Mouse (Mus musculus): ENCODE measurements around the gene Alg9. TPM values are rescaled to one million over a fixed set of nuclear protein-coding genes. Genes with fewer than 3 reads are reported as not detected.

Alg9 gene
- polyA plus RNA-seq (2012; rRNA removed): 13.2 and 17.6 TPM in 2 replicates

DNA sequence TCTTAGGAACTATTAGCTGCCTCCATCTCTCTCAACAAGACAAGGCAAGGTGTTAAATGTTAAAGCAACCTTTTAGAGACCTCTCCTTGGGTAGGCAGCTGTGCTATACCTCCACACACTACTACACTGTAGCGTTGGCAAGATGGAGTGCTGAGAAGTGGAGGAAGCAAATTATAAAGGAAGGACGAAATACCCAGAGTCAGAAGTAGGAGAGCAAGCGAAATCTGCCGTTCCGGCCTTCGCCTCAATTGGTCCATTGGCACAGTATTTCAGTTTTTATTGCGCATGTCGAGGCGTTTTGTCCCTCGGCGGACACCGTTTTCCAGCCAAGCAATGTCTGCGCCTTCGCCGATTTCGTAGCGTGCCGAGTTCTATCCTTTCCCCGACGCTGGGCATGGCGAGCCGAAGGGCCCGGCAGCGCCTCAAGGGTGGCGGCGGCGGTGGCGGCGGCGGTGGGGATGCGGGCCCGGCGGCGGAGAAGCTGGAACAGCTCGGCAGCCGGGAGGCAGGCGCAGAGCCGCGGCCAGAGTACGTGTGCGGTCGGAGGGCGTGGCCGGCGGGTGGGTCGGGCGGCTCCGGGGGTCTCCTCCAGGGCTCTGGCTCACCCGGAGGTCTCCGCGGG is at the start of gene Alg9, which contains the start of gene 1110032A03Rik:
Gene Alg9 (plus strand): TSS at position 29 of the 622 bp plus-strand sequence.
Gene 1110032A03Rik (minus strand): TSS at position 530 of the 622 bp plus-strand sequence.
- H3K27ac ChIP-seq (ENCODE audit: insufficient read depth, low read depth, low read length): peak within 1 kb of the TSS; percentile 79
- H3K4me1 ChIP-seq (ENCODE audit: control insufficient read depth, insufficient read depth, insufficient read length, low read length): peaks cover 3% of the 10 kb centered on the region; the same call in 1 of the 2 replicates
- WGBS: under 1% methylated on average over 51 of the region's 51 CpGs
- no peaks in the 10 kb centered on the region for H3K27me3 ChIP-seq (ENCODE audit: control insufficient read depth, insufficient read depth, low read length)
- H3K36me3 ChIP-seq (ENCODE audit: control insufficient read depth, insufficient read depth, low read length): peaks cover 14% of the 10 kb centered on the region
- TF ChIP-seq CTCF (IDR thresholded peaks at IDR 0.05; ENCODE audit: extremely low read depth, insufficient read length, insufficient replicate concordance, low read depth, low read length) (no peak), POLR2A (IDR thresholded peaks at IDR 0.05; ENCODE audit: low read depth, low read length) (no peak; the same call in 1 of the 2 replicates)
- peak within 1 kb of the TSS; percentile 99 for H3K4me3 ChIP-seq (ENCODE audit: low read depth, low read length)

DNA sequence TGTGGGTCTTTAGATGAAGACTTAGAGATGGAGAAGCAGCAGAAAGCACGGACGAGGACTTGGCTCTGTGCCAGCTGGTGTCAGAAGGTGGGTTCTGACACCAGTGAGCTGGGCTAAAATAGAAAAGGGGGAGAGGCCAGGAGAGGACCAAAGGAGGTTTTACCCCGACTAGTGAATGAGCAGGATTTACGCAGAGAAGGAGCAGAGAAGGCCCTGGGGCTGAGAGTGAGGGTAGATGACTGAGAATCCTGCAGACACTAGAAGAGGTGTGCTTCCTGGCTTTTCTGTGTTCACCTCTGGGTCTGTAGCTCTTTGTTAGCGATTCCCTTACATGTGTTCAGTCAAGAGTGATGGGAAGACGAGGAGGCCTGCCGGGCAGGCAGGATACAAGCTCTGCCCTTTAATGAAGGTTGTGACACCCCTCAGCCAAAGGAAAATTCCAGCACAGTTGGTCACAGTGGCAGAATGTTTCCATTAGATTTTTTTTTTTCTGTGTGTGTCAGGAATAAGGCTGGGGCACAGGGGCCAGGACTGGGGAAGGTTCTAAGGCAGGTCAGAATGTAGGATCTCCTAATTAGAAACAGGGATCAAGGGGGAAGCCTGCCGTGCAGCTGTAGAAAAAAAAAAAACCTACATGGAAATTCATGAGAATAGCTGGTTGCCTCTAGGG is 48.8 kb upstream of the Alg9 start:
- Histone ChIP-seq H3K4me3 (ENCODE audit: low read depth, low read length) (no peak overlapping the region), H3K27ac (ENCODE audit: insufficient read depth, low read depth, low read length) (no peak overlapping the region), H3K36me3 (ENCODE audit: control insufficient read depth, insufficient read depth, low read length) (no peaks in the 10 kb centered on the region), H3K27me3 (ENCODE audit: control insufficient read depth, insufficient read depth, low read length) (no peaks in the 10 kb centered on the region), H3K4me1 (ENCODE audit: control insufficient read depth, insufficient read depth, insufficient read length, low read length) (peaks cover 8% of the 10 kb centered on the region)
- WGBS: 79% methylated on average over 8 of the region's 8 CpGs
- TF ChIP-seq CTCF (IDR thresholded peaks at IDR 0.05; ENCODE audit: extremely low read depth, insufficient read length, insufficient replicate concordance, low read depth, low read length) (no peak), POLR2A (IDR thresholded peaks at IDR 0.05; ENCODE audit: low read depth, low read length) (no peak)

DNA sequence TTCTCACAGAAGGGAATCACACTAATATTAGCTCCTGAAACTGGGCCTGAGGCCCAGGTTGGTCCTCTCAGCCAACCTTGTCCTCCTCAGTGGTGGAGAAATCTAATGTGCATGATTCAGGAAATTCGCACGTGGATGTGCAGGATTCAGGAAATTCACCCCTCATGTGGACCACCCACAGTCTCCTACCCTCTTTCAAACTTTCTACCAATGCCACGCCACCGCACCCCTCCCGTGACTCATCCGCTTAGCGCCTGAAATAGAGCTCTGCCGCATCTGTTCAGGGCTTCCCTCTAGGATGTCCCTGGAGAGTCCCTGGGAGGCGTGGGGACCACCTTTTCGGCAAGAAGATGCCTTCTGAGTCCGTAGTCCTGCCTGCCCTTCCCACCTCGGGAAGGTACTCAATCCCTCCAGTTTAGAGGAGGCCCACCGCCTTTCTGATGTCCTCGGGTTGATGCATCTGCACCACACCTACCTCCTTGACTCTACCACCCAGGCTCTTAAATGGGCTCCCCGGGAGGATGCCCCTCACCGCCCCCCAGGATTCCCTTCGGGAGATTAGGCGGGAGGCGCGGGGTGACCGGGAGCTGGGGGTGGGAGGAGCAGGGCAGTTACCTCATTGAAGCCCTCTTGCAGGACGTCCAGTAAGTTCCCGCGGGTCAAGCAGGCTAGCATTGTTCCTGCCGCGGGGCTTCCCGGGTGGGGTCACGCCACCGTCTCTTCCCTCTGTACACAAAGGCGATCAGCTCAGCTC is 47.5 kb upstream of the Alg9 start:
- H3K4me1 ChIP-seq (ENCODE audit: control insufficient read depth, insufficient read depth, insufficient read length, low read length): peaks cover 6% of the 10 kb centered on the region; the same call in 1 of the 2 replicates
- no peaks in the 10 kb centered on the region for H3K27me3 ChIP-seq (ENCODE audit: control insufficient read depth, insufficient read depth, low read length)
- no peak overlapping the region for H3K27ac ChIP-seq (ENCODE audit: insufficient read depth, low read depth, low read length)
- 35% methylated on average over 30 of the region's 30 CpGs for WGBS
- H3K4me3 ChIP-seq (ENCODE audit: low read depth, low read length): peak overlapping the region; percentile 59
- no peaks in the 10 kb centered on the region for H3K36me3 ChIP-seq (ENCODE audit: control insufficient read depth, insufficient read depth, low read length)
- no peak for TF ChIP-seq CTCF (IDR thresholded peaks at IDR 0.05; ENCODE audit: extremely low read depth, insufficient read length, insufficient replicate concordance, low read depth, low read length)
- no peak for TF ChIP-seq POLR2A (IDR thresholded peaks at IDR 0.05; ENCODE audit: low read depth, low read length)

- H3K4me3 ChIP-seq (ENCODE audit: low read depth, low read length): peak overlapping the region; percentile 59
- H3K36me3 ChIP-seq (ENCODE audit: control insufficient read depth, insufficient read depth, low read length): no peaks in the 10 kb centered on the region
- peaks cover 6% of the 10 kb centered on the region; the same call in 1 of the 2 replicates for H3K4me1 ChIP-seq (ENCODE audit: control insufficient read depth, insufficient read depth, insufficient read length, low read length)
- H3K27me3 ChIP-seq (ENCODE audit: control insufficient read depth, insufficient read depth, low read length): no peaks in the 10 kb centered on the region
- under 1% methylated on average over 45 of the region's 45 CpGs for WGBS
- no peak overlapping the region for H3K27ac ChIP-seq (ENCODE audit: insufficient read depth, low read depth, low read length)
- no peak for TF ChIP-seq CTCF (IDR thresholded peaks at IDR 0.05; ENCODE audit: extremely low read depth, insufficient read length, insufficient replicate concordance, low read depth, low read length)
- TF ChIP-seq POLR2A (IDR thresholded peaks at IDR 0.05; ENCODE audit: low read depth, low read length): no peak
Observed at GRCm38 (mm10) chr9:50727925-50728651, 46.7 kb upstream of the Alg9 start.

DNA sequence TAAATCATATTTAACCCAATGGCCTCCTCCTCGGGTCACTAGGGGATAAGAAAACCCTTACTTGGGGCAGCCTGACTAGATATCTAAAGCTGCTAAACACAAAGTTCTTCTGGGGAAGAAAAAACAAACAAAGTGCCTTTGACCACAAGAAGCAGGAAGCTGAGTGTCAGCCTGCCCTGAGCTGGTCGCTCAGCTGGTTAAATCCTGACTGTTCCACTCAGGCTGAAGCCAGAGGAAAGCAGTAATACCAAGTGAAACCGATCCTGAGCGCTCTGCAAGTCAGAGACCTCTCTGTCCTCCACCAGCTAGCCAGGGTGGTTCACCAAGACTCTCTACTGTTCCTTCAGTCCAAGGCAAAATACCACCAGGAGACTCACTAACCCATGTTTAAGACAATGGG is 45.2 kb upstream of the Alg9 start:
- H3K4me1 ChIP-seq (ENCODE audit: control insufficient read depth, insufficient read depth, insufficient read length, low read length): peaks cover 6% of the 10 kb centered on the region; the same call in 1 of the 2 replicates
- TF ChIP-seq CTCF (IDR thresholded peaks at IDR 0.05; ENCODE audit: extremely low read depth, insufficient read length, insufficient replicate concordance, low read depth, low read length): no peak
- TF ChIP-seq POLR2A (IDR thresholded peaks at IDR 0.05; ENCODE audit: low read depth, low read length): no peak
- H3K27ac ChIP-seq (ENCODE audit: insufficient read depth, low read depth, low read length): no peak overlapping the region
- no peak overlapping the region for H3K4me3 ChIP-seq (ENCODE audit: low read depth, low read length)
- H3K27me3 ChIP-seq (ENCODE audit: control insufficient read depth, insufficient read depth, low read length): no peaks in the 10 kb centered on the region
- WGBS: 65% methylated on average over 4 of the region's 4 CpGs
- no peaks in the 10 kb centered on the region for H3K36me3 ChIP-seq (ENCODE audit: control insufficient read depth, insufficient read depth, low read length)

DNA sequence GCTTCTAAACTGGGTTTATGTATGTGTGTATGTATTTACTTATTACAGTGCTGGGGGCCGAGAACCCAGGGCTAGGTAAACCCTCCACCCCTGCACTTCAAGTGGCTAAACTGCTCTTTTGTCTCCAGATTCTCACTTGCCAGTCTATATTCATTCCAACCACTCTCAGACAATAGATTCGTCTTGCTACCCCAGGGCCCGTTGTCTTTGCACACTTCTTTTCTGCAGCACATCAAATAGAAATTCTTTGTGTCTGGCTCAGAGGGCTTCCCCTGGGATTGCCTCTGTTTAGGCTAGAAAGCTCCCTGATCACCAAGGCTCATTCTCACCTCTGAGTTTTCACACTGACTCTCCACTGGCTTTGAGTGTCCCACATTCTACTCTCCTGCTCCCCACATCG is 42.3 kb upstream of the Alg9 start:
- H3K27me3 ChIP-seq (ENCODE audit: control insufficient read depth, insufficient read depth, low read length): no peaks in the 10 kb centered on the region
- H3K27ac ChIP-seq (ENCODE audit: insufficient read depth, low read depth, low read length): no peak overlapping the region
- no peak overlapping the region for H3K4me3 ChIP-seq (ENCODE audit: low read depth, low read length)
- no peaks in the 10 kb centered on the region for H3K36me3 ChIP-seq (ENCODE audit: control insufficient read depth, insufficient read depth, low read length)
- 68% methylated on average over 4 of the region's 4 CpGs for WGBS
- peaks cover 6% of the 10 kb centered on the region; the same call in 1 of the 2 replicates for H3K4me1 ChIP-seq (ENCODE audit: control insufficient read depth, insufficient read depth, insufficient read length, low read length)
- no peak for TF ChIP-seq POLR2A (IDR thresholded peaks at IDR 0.05; ENCODE audit: low read depth, low read length)
- TF ChIP-seq CTCF (IDR thresholded peaks at IDR 0.05; ENCODE audit: extremely low read depth, insufficient read length, insufficient replicate concordance, low read depth, low read length): no peak
